Mouse (Mus musculus) kidney, adult 2 months (tissue): Measurements from ENCODE around the gene Wdr27.

Experiments used
- CTCF ChIP-seq: fragments of 200-500 bp; conservative IDR thresholded peaks from 2 replicates; pipeline ENCODE4 v1.5.1; 2011; ENCODE audit warnings: low read depth, mild to moderate bottlenecking, control low read depth, low read length, moderate library complexity, mixed read lengths; ENCODE audit not compliant: insufficient read depth, insufficient read length
- POLR2A ChIP-seq: fragments of 200-500 bp; IDR thresholded peaks from one replicate; pipeline ENCODE4 v1.6.1; 2011; ENCODE audit warnings: low read depth, low read length, control low read depth

DNA sequence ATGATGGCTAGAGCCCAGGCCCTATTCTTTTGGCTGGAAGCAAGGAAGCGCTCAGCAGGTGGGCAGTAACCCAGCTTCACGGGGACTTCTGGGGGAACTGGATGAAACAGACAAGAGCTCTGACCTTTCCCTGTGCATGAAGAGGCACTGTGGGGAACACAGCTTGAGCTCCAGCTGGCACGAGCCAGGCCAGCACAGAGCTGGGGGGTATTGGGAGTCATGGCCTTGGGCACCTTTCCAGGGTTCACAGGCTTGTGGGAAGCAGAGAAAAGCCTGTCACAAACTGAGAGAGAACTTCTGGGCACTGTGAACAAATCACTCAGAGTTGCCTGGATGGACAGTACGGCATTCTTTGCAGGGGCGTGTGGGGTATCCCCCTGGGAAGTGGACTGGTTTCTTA is 118.0 kb downstream of the Wdr27 start:
- no peak for TF ChIP-seq CTCF
- no peak for TF ChIP-seq POLR2A
